Mouse (Mus musculus) lung, postnatal 0 days (tissue): ENCODE measurements around the gene Pde8b.
"Not testable (repeated sequence)": the region's sequence is repeated elsewhere in the genome, so short reads cannot be mapped to it uniquely, and the experiment has no call there.

Experiments used
- CTCF ChIP-seq: IDR thresholded peaks from 2 replicates; pipeline ENCODE4 v1.5.1; 2016; ENCODE audit warnings: antibody characterized with exemption, mild to moderate bottlenecking
- EP300 ChIP-seq: IDR thresholded peaks from 2 replicates; pipeline ENCODE4 v1.6.1; 2016; ENCODE audit warnings: antibody characterized with exemption, mild to moderate bottlenecking, control low read depth

DNA sequence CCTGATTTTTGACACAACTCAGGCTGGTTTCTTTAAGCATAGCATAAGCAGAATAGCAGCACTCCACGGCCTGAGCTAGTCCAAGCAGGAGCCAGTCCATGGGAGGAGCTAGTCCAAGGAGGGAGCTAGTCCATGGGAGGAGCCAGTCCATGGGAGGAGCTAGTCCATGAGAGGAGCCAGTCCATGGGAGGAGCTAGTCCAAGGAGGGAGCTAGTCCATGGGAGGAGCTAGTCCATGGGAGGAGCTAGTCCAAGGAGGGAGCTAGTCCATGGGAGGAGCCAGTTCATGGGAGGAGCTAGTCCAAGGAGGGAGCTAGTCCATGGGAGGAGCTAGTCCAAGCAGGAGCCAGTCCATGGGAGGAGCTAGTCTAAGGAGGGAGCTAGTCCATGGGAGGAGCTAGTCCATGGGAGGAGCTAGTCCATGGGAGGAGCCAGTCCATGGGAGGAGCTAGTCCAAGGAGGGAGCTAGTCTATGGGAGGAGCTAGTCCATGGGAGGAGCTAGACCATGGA is 34.4 kb downstream of the Pde8b start:
- TF ChIP-seq CTCF, EP300: not testable (repeated sequence)
